Mouse (Mus musculus): ENCODE measurements around the gene Trh. TPM values are rescaled to one million over a fixed set of nuclear protein-coding genes. Genes with fewer than 3 reads are reported as not detected.

The Trh gene
- total RNA-seq, 1 experiment: 495 TPM

GRCm38 (mm10) chr6:92231762-92232161 lies 12.7 kb downstream of the Trh start:
- in situ Hi-C loops (cut with MboI; ENCODE audit: low sequenced_read_pairs in 2 of 2, unreplicated experiment in 2 of 2): no loop called here
- Histone ChIP-seq H3K9me3 (ENCODE audit: control insufficient read depth, insufficient read depth, low read depth, low read length) (no peaks in the 10 kb centered on the region), H3K4me1 (ENCODE audit: control insufficient read depth in 2 of 2, insufficient read depth in 2 of 2, low read length in 2 of 2, poor library complexity in 1 of 2) (peaks cover 0 to 7% of the 10 kb centered on the region in 2 experiments; a peak in 2 of 4 replicates), H3K4me3 (ENCODE audit: insufficient read depth in 1 of 2, low read depth in 1 of 2, low read length in 2 of 2, poor library complexity in 1 of 2, severe bottlenecking in 1 of 2) (no peak overlapping the region), H3K27ac (ENCODE audit: insufficient read depth, low read depth, low read length, poor library complexity, severe bottlenecking) (no peak overlapping the region), H3K36me3 (ENCODE audit: control insufficient read depth, insufficient read depth, low read length, poor library complexity, severe bottlenecking) (no peaks in the 10 kb centered on the region), H3K9ac (ENCODE audit: insufficient read depth, low read depth, low read length, poor library complexity, severe bottlenecking) (no peak overlapping the region)
- DNase-seq (ENCODE audit: low read depth, low spot score): no peak
- TF ChIP-seq ZNF384 (IDR thresholded peaks at IDR 0.05; ENCODE audit: low read depth, low read length): no peak
- TF ChIP-seq MAFK (IDR thresholded peaks at IDR 0.05; ENCODE audit: insufficient read depth, low read depth, low read length): no peak
- TF ChIP-seq ZC3H11A (IDR thresholded peaks at IDR 0.05; ENCODE audit: borderline replicate concordance, low read depth, low read length): no peak
- TF ChIP-seq CHD2 (IDR thresholded peaks at IDR 0.05; ENCODE audit: low read depth, low read length): no peak
- TF ChIP-seq HCFC1 (IDR thresholded peaks at IDR 0.05; ENCODE audit: borderline replicate concordance, insufficient read depth, low read length): no peak

DNA sequence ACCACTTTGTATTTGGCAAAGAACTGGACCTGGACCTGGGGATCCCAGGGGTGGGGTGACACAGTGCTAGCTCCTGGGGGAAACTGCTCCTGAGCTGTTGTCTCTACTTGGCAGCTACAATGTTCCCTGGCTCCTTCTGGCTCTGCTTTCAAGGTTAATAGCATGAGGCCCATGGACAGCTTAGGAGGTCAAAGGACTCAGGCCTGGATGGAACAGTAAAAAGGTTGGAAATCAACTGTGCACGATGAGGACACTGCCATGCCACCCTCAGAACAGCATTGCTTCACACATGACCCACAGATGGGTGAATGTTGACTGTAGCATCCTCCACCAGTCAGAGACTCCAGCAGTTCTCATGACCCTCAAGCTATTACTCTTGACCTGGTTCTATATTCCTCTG lies 13.1 kb downstream of the Trh start:
- no peak for DNase-seq (ENCODE audit: low read depth, low spot score)
- H3K27ac ChIP-seq (ENCODE audit: insufficient read depth, low read depth, low read length, poor library complexity, severe bottlenecking): no peak overlapping the region
- peaks cover 0 to 7% of the 10 kb centered on the region in 2 experiments; a peak in 2 of 4 replicates for H3K4me1 ChIP-seq (ENCODE audit: control insufficient read depth in 2 of 2, insufficient read depth in 2 of 2, low read length in 2 of 2, poor library complexity in 1 of 2)
- no peaks in the 10 kb centered on the region for H3K36me3 ChIP-seq (ENCODE audit: control insufficient read depth, insufficient read depth, low read length, poor library complexity, severe bottlenecking)
- no peak overlapping the region for H3K9ac ChIP-seq (ENCODE audit: insufficient read depth, low read depth, low read length, poor library complexity, severe bottlenecking)
- TF ChIP-seq ZC3H11A (IDR thresholded peaks at IDR 0.05; ENCODE audit: borderline replicate concordance, low read depth, low read length) (no peak), CHD2 (IDR thresholded peaks at IDR 0.05; ENCODE audit: low read depth, low read length) (no peak), MAFK (IDR thresholded peaks at IDR 0.05; ENCODE audit: insufficient read depth, low read depth, low read length) (no peak), ZNF384 (IDR thresholded peaks at IDR 0.05; ENCODE audit: low read depth, low read length) (no peak), HCFC1 (IDR thresholded peaks at IDR 0.05; ENCODE audit: borderline replicate concordance, insufficient read depth, low read length) (no peak)
- in situ Hi-C loops (cut with MboI; ENCODE audit: low sequenced_read_pairs in 2 of 2, unreplicated experiment in 2 of 2): no loop called here
- H3K4me3 ChIP-seq (ENCODE audit: insufficient read depth in 1 of 2, low read depth in 1 of 2, low read length in 2 of 2, poor library complexity in 1 of 2, severe bottlenecking in 1 of 2): no peak overlapping the region
- H3K9me3 ChIP-seq (ENCODE audit: control insufficient read depth, insufficient read depth, low read depth, low read length): no peaks in the 10 kb centered on the region

DNA sequence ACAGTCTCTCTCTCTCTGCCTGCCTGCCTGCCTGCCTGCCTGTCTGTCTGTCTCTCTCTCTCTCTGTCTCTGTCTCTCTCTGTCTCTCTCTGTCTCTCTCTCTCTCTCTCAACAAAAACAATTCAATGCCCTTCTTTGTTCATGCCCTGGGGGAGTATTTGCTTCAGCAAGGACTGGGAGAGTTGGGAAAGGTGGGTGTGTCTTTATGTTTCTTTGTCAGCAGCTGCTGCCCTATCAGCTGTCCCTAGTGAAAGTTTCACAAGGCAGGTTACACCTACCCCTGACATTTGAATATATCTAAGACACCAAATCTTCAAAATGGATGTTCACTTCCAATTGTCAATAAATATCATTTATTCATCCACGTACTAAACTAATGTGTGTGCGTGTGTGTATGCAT lies 14.9 kb downstream of the Trh start:
- in situ Hi-C loops (cut with MboI; ENCODE audit: low sequenced_read_pairs in 2 of 2, unreplicated experiment in 2 of 2): no loop called here
- H3K9ac ChIP-seq (ENCODE audit: insufficient read depth, low read depth, low read length, poor library complexity, severe bottlenecking): no peak overlapping the region
- peaks cover 0 to 7% of the 10 kb centered on the region in 2 experiments; a peak in 2 of 4 replicates for H3K4me1 ChIP-seq (ENCODE audit: control insufficient read depth in 2 of 2, insufficient read depth in 2 of 2, low read length in 2 of 2, poor library complexity in 1 of 2)

GRCm38 (mm10) chr6:92229103-92229502 lies 15.3 kb downstream of the Trh start:
- TF ChIP-seq CHD2 (IDR thresholded peaks at IDR 0.05; ENCODE audit: low read depth, low read length): no peak
- no peak for TF ChIP-seq ZC3H11A (IDR thresholded peaks at IDR 0.05; ENCODE audit: borderline replicate concordance, low read depth, low read length)
- TF ChIP-seq HCFC1 (IDR thresholded peaks at IDR 0.05; ENCODE audit: borderline replicate concordance, insufficient read depth, low read length): no peak
- TF ChIP-seq ZNF384 (IDR thresholded peaks at IDR 0.05; ENCODE audit: low read depth, low read length): peak; percentile 33; the same call in 1 of the 2 replicates
- no peak for TF ChIP-seq MAFK (IDR thresholded peaks at IDR 0.05; ENCODE audit: insufficient read depth, low read depth, low read length)
- Histone ChIP-seq H3K9ac (ENCODE audit: insufficient read depth, low read depth, low read length, poor library complexity, severe bottlenecking) (no peak overlapping the region), H3K27ac (ENCODE audit: insufficient read depth, low read depth, low read length, poor library complexity, severe bottlenecking) (no peak overlapping the region), H3K4me1 (ENCODE audit: control insufficient read depth in 2 of 2, insufficient read depth in 2 of 2, low read length in 2 of 2, poor library complexity in 1 of 2) (peaks cover 0 to 7% of the 10 kb centered on the region in 2 experiments; a peak in 2 of 4 replicates), H3K9me3 (ENCODE audit: control insufficient read depth, insufficient read depth, low read depth, low read length) (no peaks in the 10 kb centered on the region), H3K36me3 (ENCODE audit: control insufficient read depth, insufficient read depth, low read length, poor library complexity, severe bottlenecking) (no peaks in the 10 kb centered on the region), H3K4me3 (ENCODE audit: insufficient read depth in 1 of 2, low read depth in 1 of 2, low read length in 2 of 2, poor library complexity in 1 of 2, severe bottlenecking in 1 of 2) (no peak overlapping the region)
- in situ Hi-C loops (cut with MboI; ENCODE audit: low sequenced_read_pairs in 2 of 2, unreplicated experiment in 2 of 2): no loop called here
- no peak for DNase-seq (ENCODE audit: low read depth, low spot score)

More for the DNA sequence above, 14.9 kb downstream of the Trh start:
- no peak for TF ChIP-seq MAFK (IDR thresholded peaks at IDR 0.05; ENCODE audit: insufficient read depth, low read depth, low read length)
- TF ChIP-seq ZC3H11A (IDR thresholded peaks at IDR 0.05; ENCODE audit: borderline replicate concordance, low read depth, low read length): no peak
- TF ChIP-seq CHD2 (IDR thresholded peaks at IDR 0.05; ENCODE audit: low read depth, low read length): no peak
- no peak for TF ChIP-seq HCFC1 (IDR thresholded peaks at IDR 0.05; ENCODE audit: borderline replicate concordance, insufficient read depth, low read length)
- TF ChIP-seq ZNF384 (IDR thresholded peaks at IDR 0.05; ENCODE audit: low read depth, low read length): no peak
- no peak overlapping the region for H3K27ac ChIP-seq (ENCODE audit: insufficient read depth, low read depth, low read length, poor library complexity, severe bottlenecking)
- no peak for DNase-seq (ENCODE audit: low read depth, low spot score)
- H3K4me3 ChIP-seq (ENCODE audit: insufficient read depth in 1 of 2, low read depth in 1 of 2, low read length in 2 of 2, poor library complexity in 1 of 2, severe bottlenecking in 1 of 2): no peak overlapping the region
- no peaks in the 10 kb centered on the region for H3K36me3 ChIP-seq (ENCODE audit: control insufficient read depth, insufficient read depth, low read length, poor library complexity, severe bottlenecking)
- no peaks in the 10 kb centered on the region for H3K9me3 ChIP-seq (ENCODE audit: control insufficient read depth, insufficient read depth, low read depth, low read length)

All from ES-E14 (cell line).